8 mouse cellular contexts compared by ENCODE assay signal in genomic region chr2:25240723-25241437, GRCm38 (mm10). TPM values are rescaled to one million over a fixed set of nuclear protein-coding genes. Genes with fewer than 3 reads are reported as not detected.
A peak's percentile ranks its signal among the peaks of the same experiment; 100 is the strongest.
DNase-seq lines count a peak whose midpoint lies in the region; ATAC-seq lines count a peak whose summit lies in the region.

No protein-coding gene starts in this region.

- peak overlapping the region; percentile 34 for H3K4me3 ChIP-seq in embryonic facial prominence, embryonic 12.5 days
- H3K4me3 ChIP-seq in midbrain, embryonic 15.5 days: peak overlapping the region; percentile 56
- H3K4me3 ChIP-seq in stomach, embryonic 14.5 days (ENCODE audit: low read depth, low read length): peak overlapping the region; percentile 29

- H3K4me1 ChIP-seq in embryonic facial prominence, embryonic 12.5 days: peaks cover 22% of the 10 kb centered on the region
- H3K4me1 ChIP-seq in midbrain, embryonic 15.5 days: peaks cover 31% of the 10 kb centered on the region
- H3K4me1 ChIP-seq in stomach, embryonic 14.5 days (ENCODE audit: control insufficient read depth, insufficient read depth, low read length): peaks cover 18% of the 10 kb centered on the region; the same call in 1 of the 2 replicates

- peak overlapping the region; percentile 98 for H3K4me2 ChIP-seq in embryonic facial prominence, embryonic 12.5 days (replicated peaks)
- peak overlapping the region; percentile 90 for H3K4me2 ChIP-seq in midbrain, embryonic 15.5 days
- peak overlapping the region; percentile 97 for H3K4me2 ChIP-seq in stomach, embryonic 14.5 days (replicated peaks; ENCODE audit: low read depth, low read length)

- 1% methylated on average over 29 of the region's 29 CpGs for WGBS in embryonic facial prominence, embryonic 12.5 days
- 2% methylated on average over 29 of the region's 29 CpGs for WGBS in midbrain, embryonic 15.5 days
- 2% methylated on average over 29 of the region's 29 CpGs for WGBS in stomach, embryonic 14.5 days

- peak; percentile 80 for DNase-seq in CD4-positive, CD25-positive, alpha-beta regulatory T cell, adult 2 months (ENCODE audit: low read depth, low spot score)
- peak; percentile 79 for DNase-seq in adrenal gland, postnatal 25 days
- peak; percentile 57 to 60 for DNase-seq in heart, adult 9 months (ENCODE audit: low spot score in 2 of 2)
- peak; percentile 87 to 89 for DNase-seq in kidney, adult 8-10 months
- peak; percentile 76 for DNase-seq in liver

- ATAC-seq in embryonic facial prominence, embryonic 12.5 days (ENCODE audit: insufficient number of reproducible peaks, insufficient read depth, low FRiP score, low TSS enrichment): peak; percentile 81
- peak; percentile 71 for ATAC-seq in midbrain, embryonic 15.5 days (replicated peaks)
- ATAC-seq in stomach, embryonic 14.5 days (ENCODE audit: insufficient number of reproducible peaks, insufficient read depth, low FRiP score, low read depth): peak; percentile 88

- H3K36me3 ChIP-seq in embryonic facial prominence, embryonic 12.5 days: peaks cover 6% of the 10 kb centered on the region; the same call in 1 of the 2 replicates
- H3K36me3 ChIP-seq in midbrain, embryonic 15.5 days (replicated peaks): no peaks in the 10 kb centered on the region
- H3K36me3 ChIP-seq in stomach, embryonic 14.5 days (ENCODE audit: control insufficient read depth, insufficient read depth, low read length): no peaks in the 10 kb centered on the region

- H3K9ac ChIP-seq in embryonic facial prominence, embryonic 12.5 days: peak overlapping the region; percentile 24; the same call in 1 of the 2 replicates
- H3K9ac ChIP-seq in midbrain, embryonic 15.5 days: peak overlapping the region; percentile 40; the same call in 1 of the 2 replicates
- no peak overlapping the region for H3K9ac ChIP-seq in stomach, embryonic 14.5 days (replicated peaks; ENCODE audit: low read depth, low read length)

- peaks cover 43% of the 10 kb centered on the region for H3K27me3 ChIP-seq in embryonic facial prominence, embryonic 12.5 days
- H3K27me3 ChIP-seq in midbrain, embryonic 15.5 days (replicated peaks): no peaks in the 10 kb centered on the region
- 0 out of 2 replicates have a peak, but pooled peaks cover 11% of the 10 kb centered on the region for H3K27me3 ChIP-seq in stomach, embryonic 14.5 days (ENCODE audit: control insufficient read depth, insufficient read depth, low read length)

- peak overlapping the region; percentile 8; the same call in 1 of the 2 replicates for H3K27ac ChIP-seq in embryonic facial prominence, embryonic 12.5 days
- H3K27ac ChIP-seq in midbrain, embryonic 15.5 days: peak overlapping the region; percentile 77
- H3K27ac ChIP-seq in stomach, embryonic 14.5 days (ENCODE audit: low read length): peak overlapping the region; percentile 58; the same call in 1 of the 2 replicates

- H3K9me3 ChIP-seq in embryonic facial prominence, embryonic 12.5 days: no peaks in the 10 kb centered on the region
- no peaks in the 10 kb centered on the region for H3K9me3 ChIP-seq in midbrain, embryonic 15.5 days
- no peaks in the 10 kb centered on the region for H3K9me3 ChIP-seq in stomach, embryonic 14.5 days (ENCODE audit: control insufficient read depth, low read depth, low read length)

RNA-seq across cellular contexts. Expression of gene Rnf208, which starts 1.2 kb away (rescaled TPM):
- total RNA-seq in adrenal gland, postnatal 25 days (2021): 7.4 and 7.9 TPM in 2 replicates
- polyA plus RNA-seq in embryonic facial prominence, embryonic 12.5 days (2016; fragmentation: Nextera tagmentation; extraction: Ambion mirVana): 8.6 and 9.4 TPM in 2 replicates
- 148 and 150 TPM in 2 replicates for polyA plus RNA-seq in midbrain, embryonic 15.5 days (2015; fragmentation: Nextera tagmentation; extraction: Ambion mirVana)
- polyA plus RNA-seq in stomach, embryonic 14.5 days (2014; fragmentation: Nextera tagmentation; extraction: Ambion mirVana): 10.9 and 11.9 TPM in 2 replicates

RNA-seq across cellular contexts. Expression of gene Cysrt1, which starts 1.4 kb away (rescaled TPM):
- not detected in 2 replicates for total RNA-seq in adrenal gland, postnatal 25 days (2021)
- polyA plus RNA-seq in embryonic facial prominence, embryonic 12.5 days (2016; fragmentation: Nextera tagmentation; extraction: Ambion mirVana): not detected in 2 replicates
- 0.26 and 0.46 TPM in 2 replicates for polyA plus RNA-seq in midbrain, embryonic 15.5 days (2015; fragmentation: Nextera tagmentation; extraction: Ambion mirVana)
- polyA plus RNA-seq in stomach, embryonic 14.5 days (2014; fragmentation: Nextera tagmentation; extraction: Ambion mirVana): 0.49 and 1.0 TPM in 2 replicates

RNA-seq across cellular contexts. Expression of gene Rnf224, which starts 4.3 kb away (rescaled TPM):
- not detected in 2 replicates for total RNA-seq in adrenal gland, postnatal 25 days (2021)
- not detected in 2 replicates for polyA plus RNA-seq in embryonic facial prominence, embryonic 12.5 days (2016; fragmentation: Nextera tagmentation; extraction: Ambion mirVana)
- not detected in 2 replicates for polyA plus RNA-seq in midbrain, embryonic 15.5 days (2015; fragmentation: Nextera tagmentation; extraction: Ambion mirVana)
- not detected in 2 replicates for polyA plus RNA-seq in stomach, embryonic 14.5 days (2014; fragmentation: Nextera tagmentation; extraction: Ambion mirVana)

RNA-seq across cellular contexts. Expression of gene AL732309.1, which starts 5.8 kb away (rescaled TPM):
- 3.5 and 8.1 TPM in 2 replicates for total RNA-seq in adrenal gland, postnatal 25 days (2021)
- polyA plus RNA-seq in embryonic facial prominence, embryonic 12.5 days (2016; fragmentation: Nextera tagmentation; extraction: Ambion mirVana): 3.8 and 4.2 TPM in 2 replicates
- 6.2 and 8.4 TPM in 2 replicates for polyA plus RNA-seq in midbrain, embryonic 15.5 days (2015; fragmentation: Nextera tagmentation; extraction: Ambion mirVana)
- polyA plus RNA-seq in stomach, embryonic 14.5 days (2014; fragmentation: Nextera tagmentation; extraction: Ambion mirVana): 5.9 and 8.5 TPM in 2 replicates

RNA-seq across cellular contexts. Expression of gene Slc34a3, which starts 6.7 kb away (rescaled TPM):
- total RNA-seq in adrenal gland, postnatal 25 days (2021): not detected in 2 replicates
- not detected in 2 replicates for polyA plus RNA-seq in embryonic facial prominence, embryonic 12.5 days (2016; fragmentation: Nextera tagmentation; extraction: Ambion mirVana)
- polyA plus RNA-seq in midbrain, embryonic 15.5 days (2015; fragmentation: Nextera tagmentation; extraction: Ambion mirVana): not detected in 2 replicates
- polyA plus RNA-seq in stomach, embryonic 14.5 days (2014; fragmentation: Nextera tagmentation; extraction: Ambion mirVana): 0.14 TPM in 1 of 2 replicates, not detected in the other

Comparison
In these comparisons a context has a peak if more than half of its experiments do, and no peak if none do; other contexts are left out.
1. Peak in every context shown above with its lines: DNase-seq, ATAC-seq, H3K4me3 ChIP-seq and H3K27ac ChIP-seq.
2. H3K27ac ChIP-seq: peak in every context shown above with its lines; median percentile 77 in midbrain, embryonic 15.5 days; 58 in stomach, embryonic 14.5 days; 8 in embryonic facial prominence, embryonic 12.5 days.
3. RNA of gene Rnf208, which starts 1.2 kb away (polyA plus RNA-seq): 148 to 150 TPM in midbrain, embryonic 15.5 days; 10.9 to 11.9 TPM in stomach, embryonic 14.5 days and 8.6 to 9.4 TPM in embryonic facial prominence, embryonic 12.5 days; every median in the first group is over 10 times any median in the second.